Mouse (Mus musculus) heart, postnatal 0 days (tissue): Measurements from ENCODE around the gene Pabpc4.

Experiments used
- CTCF ChIP-seq: IDR thresholded peaks from 2 replicates; pipeline ENCODE4 v1.5.1; 2016; ENCODE audit warnings: antibody characterized with exemption, control low read depth, low read depth
- EP300 ChIP-seq: IDR thresholded peaks from 2 replicates; pipeline ENCODE4 v1.6.1; 2016; ENCODE audit warnings: antibody characterized with exemption, low read depth

DNA sequence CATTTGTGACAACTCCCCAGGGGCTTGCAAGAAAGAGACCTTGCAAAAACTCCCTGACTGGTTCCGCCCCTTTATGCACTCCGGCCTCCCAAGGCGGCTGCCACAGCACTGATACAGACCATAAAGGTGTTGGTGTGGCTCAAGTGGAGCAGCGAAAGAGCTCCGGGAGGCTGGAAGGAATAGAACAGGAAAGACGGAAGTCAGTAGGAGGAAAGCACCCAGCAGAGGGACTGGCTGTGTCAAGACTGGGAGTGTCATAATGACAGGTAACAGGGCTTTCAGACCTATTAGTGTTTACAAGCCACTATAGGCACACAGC is 81.3 kb downstream of the Pabpc4 start:
- TF ChIP-seq CTCF (no peak), EP300 (no peak)
